Comparison of ENCODE assay signal across 28 mouse cellular contexts in the genomic region with DNA sequence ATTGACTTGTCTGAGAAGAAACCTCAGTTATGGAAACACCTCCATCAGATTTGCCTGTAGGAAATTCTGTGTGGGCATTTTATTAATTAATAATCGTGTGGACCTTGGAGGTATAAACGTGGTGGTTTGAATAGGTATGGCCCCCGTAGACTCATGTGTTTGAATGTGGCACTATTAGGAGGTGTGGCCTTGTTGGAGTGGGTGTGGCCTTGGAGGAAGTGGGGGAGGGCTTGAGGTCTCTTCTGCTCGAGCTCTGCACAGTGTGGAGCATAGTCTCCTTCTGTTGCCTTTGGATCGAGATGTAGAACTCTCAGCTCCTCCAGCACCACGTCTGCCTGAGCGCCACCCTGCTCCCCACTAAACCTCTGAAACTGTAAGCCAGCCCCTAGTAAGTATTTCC. TPM values are rescaled to one million over a fixed set of nuclear protein-coding genes. Genes with fewer than 3 reads are reported as not detected.
DNase-seq lines count a peak whose midpoint lies in the region; ATAC-seq and TF ChIP-seq lines count a peak whose summit lies in the region.
"Had no signal": no experiment of that assay in that cellular context is flagged by ENCODE, and none has a peak within 500 bp of the region (broad histone marks: within the 10 kb centered on the region; RNA-seq: fewer than 3 reads in every experiment).

No protein-coding gene starts in this region.

- no peak for ATAC-seq in lung, embryonic 15.5 days (ENCODE audit: borderline replicate concordance, extremely low read depth, low FRiP score, low TSS enrichment)
- ATAC-seq in kidney, postnatal 0 days (replicated peaks; ENCODE audit: low FRiP score, low read depth): no peak
- ATAC-seq: CD4-positive, CD25-positive, alpha-beta regulatory T cell, adult 4 months; forebrain, embryonic 14.5 days; hindbrain, postnatal 0 days; midbrain, embryonic 15.5 days had no signal

- H3K9me3 ChIP-seq in lung, embryonic 15.5 days: no peaks in the 10 kb centered on the region
- H3K9me3 ChIP-seq in kidney, postnatal 0 days (replicated peaks; ENCODE audit: low read length): no peaks in the 10 kb centered on the region
- H3K9me3 ChIP-seq: hindbrain, embryonic 10.5 days; intestine, embryonic 15.5 days; liver, embryonic 13.5 days; midbrain, embryonic 15.5 days; neural tube, embryonic 15.5 days had no signal

- no peak for TF ChIP-seq CTCF in kidney, postnatal 0 days (IDR thresholded peaks at IDR 0.05; ENCODE audit: low read depth)

- H3K9ac ChIP-seq in lung, embryonic 15.5 days: no peak overlapping the region
- H3K9ac ChIP-seq in kidney, postnatal 0 days (ENCODE audit: low read depth, low read length): no peak overlapping the region
- H3K9ac ChIP-seq: intestine, embryonic 15.5 days; liver, embryonic 13.5 days; midbrain, embryonic 15.5 days; neural tube, embryonic 15.5 days had no signal

- 70% methylated on average over 7 of the region's 7 CpGs for WGBS in lung, embryonic 15.5 days
- 61% methylated on average over 7 of the region's 7 CpGs for WGBS in kidney, postnatal 0 days

- peak overlapping the region; percentile 81; the same call in 1 of the 2 replicates for H3K27ac ChIP-seq in lung, embryonic 15.5 days
- H3K27ac ChIP-seq in kidney, postnatal 0 days: peak overlapping the region; percentile 91
- H3K27ac ChIP-seq: hindbrain, embryonic 10.5 days; hindbrain, postnatal 0 days; liver, embryonic 13.5 days; midbrain, embryonic 15.5 days; neural tube, embryonic 15.5 days had no signal

- no peaks in the 10 kb centered on the region for H3K36me3 ChIP-seq in lung, embryonic 15.5 days
- H3K36me3 ChIP-seq in kidney, postnatal 0 days (ENCODE audit: insufficient read depth, low read length): no peaks in the 10 kb centered on the region
- H3K36me3 ChIP-seq: hindbrain, embryonic 10.5 days; intestine, embryonic 15.5 days; liver, embryonic 13.5 days; midbrain, embryonic 15.5 days; neural tube, embryonic 15.5 days had no signal

- no peak overlapping the region for H3K4me3 ChIP-seq in lung, embryonic 15.5 days
- no peak overlapping the region for H3K4me3 ChIP-seq in kidney, postnatal 0 days (replicated peaks; ENCODE audit: low read depth, low read length)
- H3K4me3 ChIP-seq: heart, adult 2 months; hindbrain, embryonic 10.5 days; intestine, embryonic 15.5 days; liver, embryonic 13.5 days; midbrain, embryonic 15.5 days; neural tube, embryonic 15.5 days had no signal

- no peak overlapping the region for H3K4me2 ChIP-seq in lung, embryonic 15.5 days
- H3K4me2 ChIP-seq in kidney, postnatal 0 days (ENCODE audit: low read length): no peak overlapping the region
- H3K4me2 ChIP-seq: liver, embryonic 13.5 days; midbrain, embryonic 15.5 days; neural tube, embryonic 15.5 days had no signal

- peaks cover 26% of the 10 kb centered on the region for H3K27me3 ChIP-seq in lung, embryonic 15.5 days
- no peaks in the 10 kb centered on the region for H3K27me3 ChIP-seq in kidney, postnatal 0 days (ENCODE audit: insufficient read depth, low read length)

- H3K4me1 ChIP-seq in lung, embryonic 15.5 days: peaks cover 35% of the 10 kb centered on the region
- H3K4me1 ChIP-seq in kidney, postnatal 0 days (replicated peaks; ENCODE audit: insufficient read depth, low read length): peaks cover 20% of the 10 kb centered on the region

- peak; percentile 60 for DNase-seq in kidney, adult 11 months
- DNase-seq in kidney, postnatal 14 days: no peak
- no peak for DNase-seq in lung, postnatal 25 days (ENCODE audit: low spot score)
- DNase-seq in kidney, postnatal 0 days (ENCODE audit: low spot score): no peak
- no peak for DNase-seq in cerebellum, postnatal 4 days (ENCODE audit: low spot score in 2 of 2)
- DNase-seq in adrenal gland, adult (ENCODE audit: inconsistent age in 2 of 2, low spot score in 1 of 2): no peak
- DNase-seq: adrenal gland, adult 2 months; adrenal gland, postnatal 36 days; cerebellum, adult 2 months; cerebellum, postnatal 14 days; gastrocnemius, postnatal 36 days; heart, adult 2 months; heart, postnatal 14 days; layer of hippocampus, adult 9-11 months; liver, embryonic 13.5 days; lung, adult 18-20 months; lung, postnatal 10 days; right cerebral cortex, postnatal 25 days; spleen, adult 18-20 months; thymus, postnatal 14 days had no signal

RNA-seq across cellular contexts. Expression of gene Cys1, which starts 1.8 kb away (rescaled TPM):
- 2.1 and 2.2 TPM in 2 replicates for polyA plus RNA-seq in lung, embryonic 15.5 days (2015; fragmentation: Nextera tagmentation; extraction: Ambion mirVana)
- polyA plus RNA-seq in kidney, postnatal 0 days (2015; fragmentation: Nextera tagmentation; extraction: Ambion mirVana): 16.2 and 16.4 TPM in 2 replicates
- polyA plus RNA-seq: CD4-positive, CD25-positive, alpha-beta regulatory T cell, adult 4 months had no signal

RNA-seq across cellular contexts. Expression of gene Rrm2, which starts 24.6 kb away (rescaled TPM):
- 222 and 224 TPM in 2 replicates for polyA plus RNA-seq in lung, embryonic 15.5 days (2015; fragmentation: Nextera tagmentation; extraction: Ambion mirVana)
- polyA plus RNA-seq in kidney, postnatal 0 days (2015; fragmentation: Nextera tagmentation; extraction: Ambion mirVana): 101 and 136 TPM in 2 replicates

RNA-seq across cellular contexts. Expression of gene Klf11, which starts 32.4 kb away (rescaled TPM):
- 12.6 and 15.0 TPM in 2 replicates for polyA plus RNA-seq in lung, embryonic 15.5 days (2015; fragmentation: Nextera tagmentation; extraction: Ambion mirVana)
- 15.4 and 17.2 TPM in 2 replicates for polyA plus RNA-seq in kidney, postnatal 0 days (2015; fragmentation: Nextera tagmentation; extraction: Ambion mirVana)
